Mouse (Mus musculus) midbrain, embryonic 14.5 days (tissue): ENCODE data around the gene Hdlbp. TPM values are rescaled to one million over a fixed set of nuclear protein-coding genes. Genes with fewer than 3 reads are reported as not detected.
A peak's percentile ranks its signal among the peaks of the same experiment; 100 is the strongest.
"Not testable (repeated sequence)": the region's sequence is repeated elsewhere in the genome, so short reads cannot be mapped to it uniquely, and the experiment has no call there.

Experiments used
- ATAC-seq: fragments of 200-750 bp; cut with Nextera tagmentation; 2 replicates; pipeline ENCODE4 v1.8.0; 2017; ENCODE audit warnings: moderate number of reproducible peaks, moderate library complexity; ENCODE audit not compliant: low FRiP score, low TSS enrichment
- DNase-seq: peaks from one replicate; pipeline ENCODE4 v3.0.0-alpha.2; 2015
- H3K27ac ChIP-seq: fragments of 300-500 bp; sonication (generic); replicated peaks from 2 replicates; pipeline ENCODE4 v1.5.1; 2014; ENCODE audit warnings: mild to moderate bottlenecking, low read depth, low read length, moderate library complexity
- H3K27me3 ChIP-seq: fragments of 300-500 bp; sonication (generic); 2 replicates; pipeline ENCODE4 v1.6.1; 2014; ENCODE audit warnings: low read length, control low read depth, mixed read lengths; ENCODE audit not compliant: control insufficient read depth, insufficient read depth
- H3K36me3 ChIP-seq: fragments of 300-500 bp; sonication (generic); 2 replicates; pipeline ENCODE4 v1.6.1; 2014; ENCODE audit warnings: low read length, control low read depth; ENCODE audit not compliant: control insufficient read depth, insufficient read depth
- H3K4me1 ChIP-seq: fragments of 300-500 bp; sonication (generic); 2 replicates; pipeline ENCODE4 v1.6.1; 2014; ENCODE audit warnings: mild to moderate bottlenecking, antibody characterized with exemption, low read length, control low read depth; ENCODE audit not compliant: control insufficient read depth, insufficient read depth
- H3K4me2 ChIP-seq: fragments of 300-500 bp; sonication (generic); 2 replicates; pipeline ENCODE4 v1.6.1; 2014; ENCODE audit warnings: mild to moderate bottlenecking, low read length, moderate library complexity
- H3K4me3 ChIP-seq: fragments of 300-500 bp; sonication (generic); replicated peaks from 2 replicates; pipeline ENCODE4 v1.5.1; 2014; ENCODE audit warnings: low read depth, low read length
- H3K9ac ChIP-seq: fragments of 300-500 bp; sonication (generic); replicated peaks from 2 replicates; pipeline ENCODE4 v1.6.1; 2014; ENCODE audit warnings: mild to moderate bottlenecking, low read length, moderate library complexity
- H3K9me3 ChIP-seq: fragments of 300-500 bp; sonication (generic); 2 replicates; pipeline ENCODE4 v1.6.1; 2016; ENCODE audit warnings: low read length, control low read depth, mixed read lengths; ENCODE audit not compliant: control insufficient read depth
- WGBS: fragments of 180-500 bp; shearing (Covaris S2); extraction: QIAGEN DNeasy Blood & Tissue Kit; methylation state at CpG from one replicate; pipeline ENCODE4 v1.1.7; 2014; 5-methylcytosine and 5-hydroxymethylcytosine counted together
- polyA plus RNA-seq: library from polyadenylated mRNA; unstranded; fragments of >200 nt; fragmentation: Nextera tagmentation; extraction: Ambion mirVana; gene quantifications from 2 replicates; pipeline ENCODE4 v1.2.1, GENCODE M21; 2014

Gene Hdlbp
- polyA plus RNA-seq, 1 experiment from 2014 or later = 69.0 TPM

- no peaks in the 10 kb centered on the region for H3K9me3 ChIP-seq
- ATAC-seq (no peak), DNase-seq (no peak)
- peaks cover 45% of the 10 kb centered on the region for H3K36me3 ChIP-seq
- WGBS = 91% methylated on average over 3 of the region's 3 CpGs
- no peaks in the 10 kb centered on the region for H3K27me3 ChIP-seq
- no peak overlapping the region for H3K9ac ChIP-seq
- no peak overlapping the region for H3K4me2 ChIP-seq
- no peak overlapping the region for H3K27ac ChIP-seq
- H3K4me3 ChIP-seq = no peak overlapping the region
- H3K4me1 ChIP-seq = no peaks in the 10 kb centered on the region
Observed at GRCm38 (mm10) chr1:93495312-93495711, 16.7 kb upstream of the Hdlbp start.

- H3K9me3 ChIP-seq = not testable (repeated sequence)
- 93% methylated on average over 2 of the region's 3 CpGs for WGBS
Observed at GRCm38 (mm10) chr1:93486302-93486701, 7.7 kb upstream of the Hdlbp start.

GRCm38 (mm10) chr1:93479476-93480083 is 965 bp upstream of the Hdlbp start:
- H3K36me3 ChIP-seq = no peaks in the 10 kb centered on the region
- H3K9me3 ChIP-seq = no peaks in the 10 kb centered on the region
- H3K27ac ChIP-seq = peak overlapping the region; percentile 88
- 7% methylated on average over 23 of the region's 23 CpGs for WGBS
- H3K27me3 ChIP-seq = no peaks in the 10 kb centered on the region
- H3K4me1 ChIP-seq = peaks cover 17% of the 10 kb centered on the region
- H3K9ac ChIP-seq = peak overlapping the region; percentile 80
- H3K4me3 ChIP-seq = peak overlapping the region; percentile 91
- no peak for DNase-seq
- H3K4me2 ChIP-seq = peak overlapping the region; percentile 88
- no peak for ATAC-seq

More at GRCm38 (mm10) chr1:93486302-93486701, 7.7 kb upstream of the Hdlbp start:
- H3K27ac ChIP-seq, H3K4me1 ChIP-seq, H3K27me3 ChIP-seq, H3K4me2 ChIP-seq, H3K4me3 ChIP-seq, DNase-seq, H3K36me3 ChIP-seq, ATAC-seq, H3K9ac ChIP-seq: not testable (repeated sequence)

- H3K9me3 ChIP-seq = no peaks in the 10 kb centered on the region
- H3K9ac ChIP-seq = peak overlapping the region; percentile 80
- H3K4me2 ChIP-seq = peak overlapping the region; percentile 67
- DNase-seq = peak; percentile 99
- under 1% methylated on average over 41 of the region's 41 CpGs for WGBS
- no peaks in the 10 kb centered on the region for H3K27me3 ChIP-seq
- no peaks in the 10 kb centered on the region for H3K36me3 ChIP-seq
- peaks cover 17% of the 10 kb centered on the region for H3K4me1 ChIP-seq
- H3K27ac ChIP-seq = peak overlapping the region; percentile 88
- ATAC-seq = peak; percentile 96
- H3K4me3 ChIP-seq = peak overlapping the region; percentile 91
Observed at GRCm38 (mm10) chr1:93477758-93478585, 643 bp downstream of the Hdlbp start.

GRCm38 (mm10) chr1:93475694-93476093 is 2.9 kb downstream of the Hdlbp start:
- DNase-seq = no peak
- no peak overlapping the region for H3K27ac ChIP-seq
- H3K9ac ChIP-seq = no peak overlapping the region
- no peak for ATAC-seq
- no peak overlapping the region for H3K4me2 ChIP-seq
- no peak overlapping the region for H3K4me3 ChIP-seq
- no peaks in the 10 kb centered on the region for H3K27me3 ChIP-seq
- no peaks in the 10 kb centered on the region for H3K9me3 ChIP-seq
- WGBS = 93% methylated on average over 3 of the region's 3 CpGs
- peaks cover 15% of the 10 kb centered on the region for H3K4me1 ChIP-seq
- H3K36me3 ChIP-seq = no peaks in the 10 kb centered on the region

GRCm38 (mm10) chr1:93468626-93469025 is 10.0 kb downstream of the Hdlbp start:
- H3K4me1 ChIP-seq = no peaks in the 10 kb centered on the region
- no peak overlapping the region for H3K4me3 ChIP-seq
- H3K27ac ChIP-seq = no peak overlapping the region
- WGBS = 88% methylated on average over 4 of the region's 4 CpGs
- H3K36me3 ChIP-seq = no peaks in the 10 kb centered on the region
- ATAC-seq (no peak), DNase-seq (no peak)
- no peaks in the 10 kb centered on the region for H3K9me3 ChIP-seq
- H3K9ac ChIP-seq = no peak overlapping the region
- no peaks in the 10 kb centered on the region for H3K27me3 ChIP-seq
- no peak overlapping the region for H3K4me2 ChIP-seq

- Histone ChIP-seq H3K27ac (no peak overlapping the region), H3K4me3 (no peak overlapping the region), H3K36me3 (no peaks in the 10 kb centered on the region), H3K9ac (no peak overlapping the region), H3K4me1 (no peaks in the 10 kb centered on the region), H3K27me3 (no peaks in the 10 kb centered on the region), H3K4me2 (no peak overlapping the region), H3K9me3 (no peaks in the 10 kb centered on the region)
- DNase-seq (no peak), ATAC-seq (no peak)
Observed at GRCm38 (mm10) chr1:93465746-93466145, 12.9 kb downstream of the Hdlbp start.

DNA sequence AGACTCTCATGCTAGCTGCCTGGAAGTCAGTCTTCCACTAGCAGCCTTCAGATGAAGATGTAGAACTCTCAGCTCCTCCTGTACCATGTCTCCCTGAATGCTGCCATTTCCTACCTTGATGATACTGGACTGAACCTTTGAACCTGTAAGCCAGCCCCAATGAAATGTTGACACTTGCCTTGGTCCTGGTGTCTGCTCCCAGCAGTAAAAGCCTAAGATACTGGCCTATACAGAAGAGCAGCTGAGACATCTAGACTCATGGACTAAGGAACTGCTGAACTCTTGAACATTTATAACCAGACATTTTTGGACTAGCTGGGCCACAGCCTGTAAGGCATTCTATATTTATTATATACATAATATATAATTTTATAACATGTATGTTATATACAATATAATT is 13.5 kb downstream of the Hdlbp start:
- ATAC-seq = no peak
- Histone ChIP-seq H3K9me3 (no peaks in the 10 kb centered on the region), H3K27me3 (no peaks in the 10 kb centered on the region), H3K4me1 (no peaks in the 10 kb centered on the region), H3K9ac (no peak overlapping the region), H3K4me2 (no peak overlapping the region), H3K36me3 (no peaks in the 10 kb centered on the region), H3K27ac (no peak overlapping the region), H3K4me3 (no peak overlapping the region)
- no peak for DNase-seq

DNA sequence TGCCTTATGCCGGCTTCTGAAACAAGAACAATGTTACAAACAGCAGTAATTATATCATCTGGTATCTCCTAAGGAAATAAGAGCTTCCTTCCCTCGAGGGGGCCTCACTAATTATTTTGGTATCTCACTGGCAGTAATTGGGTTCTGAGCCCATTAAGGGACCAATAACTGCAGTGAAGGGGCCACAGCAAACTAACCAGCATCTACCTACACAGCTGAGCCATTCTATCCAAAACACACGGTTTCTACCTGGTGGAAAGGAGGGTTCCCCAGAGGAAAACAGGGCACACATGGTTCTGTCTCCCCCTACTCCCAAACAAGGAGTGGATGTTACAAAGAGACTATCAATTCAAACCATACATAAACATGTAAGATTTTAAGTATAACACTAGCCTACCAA is 19.5 kb downstream of the Hdlbp start:
- WGBS = 65% methylated on average over 3 of the region's 3 CpGs
- DNase-seq = no peak

More for the DNA sequence above, 19.5 kb downstream of the Hdlbp start:
- no peak for ATAC-seq
- Histone ChIP-seq H3K27ac (no peak overlapping the region), H3K4me1 (no peaks in the 10 kb centered on the region), H3K27me3 (no peaks in the 10 kb centered on the region), H3K36me3 (no peaks in the 10 kb centered on the region), H3K4me2 (no peak overlapping the region), H3K9me3 (no peaks in the 10 kb centered on the region), H3K4me3 (no peak overlapping the region), H3K9ac (no peak overlapping the region)
